Mouse (Mus musculus) forebrain, postnatal 0 days (tissue): Measurements from ENCODE around the gene Ankrd33. TPM values are rescaled to one million over a fixed set of nuclear protein-coding genes. Genes with fewer than 3 reads are reported as not detected.
"Not testable (repeated sequence)": the region's sequence is repeated elsewhere in the genome, so short reads cannot be mapped to it uniquely, and the experiment has no call there.

Source experiments
- ATAC-seq: fragments of 200-750 bp; cut with Nextera tagmentation; 2 replicates; pipeline ENCODE4 v1.8.0; 2017; ENCODE audit warnings: mild to moderate bottlenecking, moderate library complexity
- DNase-seq: peaks from one replicate; pipeline ENCODE4 v3.0.0-alpha.2; 2015
- H3K27ac ChIP-seq: fragments of 300-500 bp; sonication (generic); 2 replicates; pipeline ENCODE4 v1.5.1; 2014; ENCODE audit warnings: low read depth, mild to moderate bottlenecking, antibody characterized with exemption, low read length, moderate library complexity, mixed read lengths
- H3K27me3 ChIP-seq: fragments of 300-500 bp; sonication (generic); 2 replicates; pipeline ENCODE4 v1.6.1; 2014; ENCODE audit warnings: mild to moderate bottlenecking, low read length, mixed read lengths; ENCODE audit not compliant: insufficient read depth
- H3K36me3 ChIP-seq: fragments of 300-500 bp; sonication (generic); 2 replicates; pipeline ENCODE4 v1.6.1; 2014; ENCODE audit warnings: mild to moderate bottlenecking, moderate library complexity; ENCODE audit not compliant: insufficient read depth
- H3K4me1 ChIP-seq: fragments of 300-500 bp; sonication (generic); 2 replicates; pipeline ENCODE4 v1.6.1; 2014; ENCODE audit warnings: antibody characterized with exemption; ENCODE audit not compliant: insufficient read depth
- H3K4me2 ChIP-seq: fragments of 300-500 bp; sonication (generic); 2 replicates; pipeline ENCODE4 v1.6.1; 2014; ENCODE audit warnings: low read depth, mild to moderate bottlenecking, moderate library complexity
- H3K4me3 ChIP-seq: fragments of 300-500 bp; sonication (generic); 2 replicates; pipeline ENCODE4 v1.5.1; 2014; ENCODE audit warnings: low read depth, low read length, mixed read lengths
- H3K9ac ChIP-seq: fragments of 300-500 bp; sonication (generic); 2 replicates; pipeline ENCODE4 v1.6.1; 2014; ENCODE audit warnings: mild to moderate bottlenecking
- H3K9me3 ChIP-seq: fragments of 300-500 bp; sonication (generic); 2 replicates; pipeline ENCODE4 v1.6.1; 2016; ENCODE audit warnings: low read length
- CTCF ChIP-seq: sonication (generic); IDR thresholded peaks from 2 replicates; pipeline ENCODE4 v1.5.1; 2016; ENCODE audit warnings: antibody characterized with exemption, control low read depth, low read depth
- WGBS: fragments of 180-500 bp; shearing (Covaris S2); extraction: QIAGEN DNeasy Blood & Tissue Kit; methylation state at CpG from one replicate; pipeline ENCODE4 v1.1.7; 2014; 5-methylcytosine and 5-hydroxymethylcytosine counted together
- polyA plus RNA-seq: library from polyadenylated mRNA; unstranded; fragments of >200 nt; fragmentation: Nextera tagmentation; extraction: Ambion mirVana; gene quantifications from 2 replicates; pipeline ENCODE4 v1.2.1, GENCODE M21; 2015
- total RNA-seq: library from RNA; depleted of rRNA; stranded (reverse); fragments of >200 nt; gene quantifications from 2 replicates; pipeline ENCODE4 v1.2.3, GENCODE M21; 2014

Ankrd33 gene
- total and polyA plus RNA-seq, 2 experiments from 2014 or later: not detected

GRCm38 (mm10) chr15:101107906-101108671 is 7.5 kb upstream of the Ankrd33 start:
- Histone ChIP-seq H3K36me3 (no peaks in the 10 kb centered on the region), H3K4me2 (no peak overlapping the region), H3K27ac (no peak overlapping the region), H3K27me3 (no peaks in the 10 kb centered on the region), H3K4me3 (no peak overlapping the region), H3K4me1 (no peaks in the 10 kb centered on the region), H3K9ac (no peak overlapping the region), H3K9me3 (no peaks in the 10 kb centered on the region)
- TF ChIP-seq CTCF: no peak
- no peak for DNase-seq
- WGBS: 92% methylated on average over 5 of the region's 5 CpGs
- ATAC-seq: no peak

- no peak overlapping the region for H3K4me3 ChIP-seq
- ATAC-seq (no peak), DNase-seq (no peak)
- no peak overlapping the region for H3K27ac ChIP-seq
- H3K4me1 ChIP-seq: no peaks in the 10 kb centered on the region
- TF ChIP-seq CTCF: no peak
- H3K9me3 ChIP-seq: no peaks in the 10 kb centered on the region
- H3K9ac ChIP-seq: no peak overlapping the region
- no peaks in the 10 kb centered on the region for H3K27me3 ChIP-seq
- no peaks in the 10 kb centered on the region for H3K36me3 ChIP-seq
- H3K4me2 ChIP-seq: no peak overlapping the region
- 82% methylated on average over 8 of the region's 8 CpGs for WGBS
Measured at GRCm38 (mm10) chr15:101113176-101113575, 2.4 kb upstream of the Ankrd33 start.

- not testable (repeated sequence) for DNase-seq, ATAC-seq, H3K27ac ChIP-seq, H3K4me1 ChIP-seq, H3K9me3 ChIP-seq, H3K4me3 ChIP-seq, H3K4me2 ChIP-seq, H3K9ac ChIP-seq, H3K27me3 ChIP-seq, H3K36me3 ChIP-seq
- 90% methylated on average over 2 of the region's 2 CpGs for WGBS
Measured at GRCm38 (mm10) chr15:101113778-101114177, 1.8 kb upstream of the Ankrd33 start.

GRCm38 (mm10) chr15:101118399-101119125 is 3.0 kb downstream of the Ankrd33 start:
- Histone ChIP-seq H3K27ac (no peak overlapping the region), H3K9me3 (no peaks in the 10 kb centered on the region), H3K4me3 (no peak overlapping the region), H3K4me2 (no peak overlapping the region), H3K4me1 (no peaks in the 10 kb centered on the region), H3K9ac (no peak overlapping the region), H3K27me3 (no peaks in the 10 kb centered on the region), H3K36me3 (no peaks in the 10 kb centered on the region)
- 73% methylated on average over 14 of the region's 14 CpGs for WGBS
- TF ChIP-seq CTCF: peak; percentile 50
- DNase-seq: no peak
- ATAC-seq: no peak

GRCm38 (mm10) chr15:101121411-101122289 is 6.1 kb downstream of the Ankrd33 start:
- H3K9ac ChIP-seq: no peak overlapping the region
- no peaks in the 10 kb centered on the region for H3K4me1 ChIP-seq
- whole genome bisulfite sequencing: 77% methylated on average over 9 of the region's 9 CpGs
- no peak for TF ChIP-seq CTCF
- H3K4me3 ChIP-seq: no peak overlapping the region
- no peak for DNase-seq
- H3K4me2 ChIP-seq: no peak overlapping the region
- H3K27ac ChIP-seq: no peak overlapping the region
- no peaks in the 10 kb centered on the region for H3K36me3 ChIP-seq
- no peak for ATAC-seq
- no peaks in the 10 kb centered on the region for H3K9me3 ChIP-seq
- 0 out of 2 replicates have a peak, but pooled peaks cover under 1% of the 10 kb centered on the region for H3K27me3 ChIP-seq

- Histone ChIP-seq H3K9me3 (no peaks in the 10 kb centered on the region), H3K4me2 (no peak overlapping the region), H3K27ac (no peak overlapping the region), H3K4me3 (no peak overlapping the region), H3K4me1 (no peaks in the 10 kb centered on the region), H3K36me3 (no peaks in the 10 kb centered on the region), H3K27me3 (0 out of 2 replicates have a peak, but pooled peaks cover 3% of the 10 kb centered on the region), H3K9ac (no peak overlapping the region)
- TF ChIP-seq CTCF: 0 out of 2 replicates have a peak, but pooled peaks have one; percentile 3
- 32% methylated on average over 2 of the region's 2 CpGs for WGBS
- ATAC-seq (no peak), DNase-seq (no peak)
Measured at GRCm38 (mm10) chr15:101122290-101122589, 6.7 kb downstream of the Ankrd33 start.
